Mouse (Mus musculus) adrenal gland, postnatal 36 days (tissue): ENCODE results near the gene Padi6. TPM values are rescaled to one million over a fixed set of nuclear protein-coding genes. Genes with fewer than 3 reads are reported as not detected.

Experiments used
- DNase-seq, 2 experiments: peaks; one replicate each; pipeline ENCODE4 v3.0.0; 2021; ENCODE audit warnings: mixed read lengths in 1 of 2
- total RNA-seq, 2 experiments: library from RNA; stranded (reverse); gene quantifications; 2 replicates each; pipeline ENCODE4 v1.2.3; 2021

The Padi6 gene
- total RNA-seq, 2 experiments from 2014 or later: not detected

DNA sequence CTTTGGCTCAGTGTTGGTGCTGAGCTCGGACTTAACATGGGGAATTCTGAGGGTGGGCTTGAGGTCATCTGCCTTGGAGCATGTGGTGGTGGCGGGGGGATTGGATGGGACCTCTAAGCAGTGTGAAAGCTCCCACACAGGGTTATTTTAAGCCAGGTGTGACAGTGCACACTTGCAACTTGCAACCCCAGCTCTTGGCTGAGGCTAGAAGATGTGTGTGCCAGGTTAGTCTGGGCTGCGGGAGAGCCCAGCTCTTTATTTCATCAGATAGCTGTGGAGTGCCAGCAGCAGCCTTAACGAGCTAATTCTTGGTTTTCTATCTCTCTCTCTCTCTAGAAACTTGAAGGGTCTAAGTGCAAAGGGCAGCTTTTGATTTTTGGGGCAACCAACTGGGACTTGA is 34.8 kb downstream of the Padi6 start:
- no peak for DNase-seq

- peak in 1 of 2 experiments; percentile 53 for DNase-seq
These were observed 38.3 kb downstream of the Padi6 start for GRCm38 (mm10) chr4:140704166-140704565.

DNA sequence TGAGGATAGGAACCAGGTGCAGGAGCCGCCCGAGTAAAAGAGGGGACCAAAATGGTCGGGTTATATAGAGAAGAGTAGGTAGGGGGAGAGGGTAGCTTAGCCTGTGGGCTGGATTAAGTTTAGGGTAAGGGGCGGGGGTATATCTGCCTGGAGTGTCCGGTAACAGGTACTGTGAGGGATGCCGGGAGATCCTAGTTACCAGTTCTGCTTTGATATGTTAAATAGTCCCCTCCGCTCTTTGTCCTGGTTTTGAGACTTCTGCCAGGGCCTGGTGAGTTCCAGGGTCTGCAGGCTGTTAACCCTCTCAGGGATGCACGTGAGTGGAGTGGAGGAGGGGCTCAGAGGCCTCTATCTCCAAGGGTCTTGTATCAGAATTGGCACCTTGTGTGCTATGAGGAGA is 38.8 kb downstream of the Padi6 start:
- no peak for DNase-seq

DNA sequence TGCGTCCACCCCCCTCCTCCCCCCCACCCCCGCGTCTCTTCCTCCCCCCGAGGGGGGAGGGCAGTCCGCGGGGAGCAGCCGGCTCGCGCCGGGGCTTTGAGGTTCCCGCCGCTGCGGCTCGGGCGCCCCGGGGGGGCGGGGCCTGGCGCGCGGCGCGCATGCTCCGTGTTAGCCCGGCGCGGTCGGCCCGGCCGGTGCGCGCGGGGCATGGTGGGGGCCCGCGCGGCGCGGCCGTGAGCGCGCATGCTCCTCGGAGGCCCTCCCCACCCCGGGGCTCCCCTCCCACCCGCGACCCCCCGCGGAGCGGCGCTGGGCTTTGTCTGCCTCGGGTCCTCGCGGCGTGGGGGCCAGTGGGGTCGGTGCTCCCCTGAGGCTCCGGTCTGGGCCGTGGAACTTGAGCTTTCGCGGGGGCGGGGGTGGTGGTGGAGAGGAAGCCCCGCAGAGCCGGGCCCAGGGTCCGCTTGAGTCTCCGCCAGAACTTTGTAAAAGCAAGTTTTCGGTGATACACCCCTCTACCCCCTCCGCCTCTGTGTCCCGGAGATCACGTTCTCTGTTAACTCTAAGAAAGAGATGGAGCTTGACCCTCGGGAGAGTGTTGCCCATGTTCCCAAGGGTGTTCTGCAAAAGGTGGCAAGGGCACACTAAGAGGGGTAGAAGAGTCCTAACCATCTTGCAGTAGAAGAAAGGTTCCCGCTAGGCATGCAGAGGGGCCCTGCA is 39.7 kb downstream of the Padi6 start:
- peak; percentile 92 to 97 for DNase-seq

- DNase-seq: peak; percentile 38 to 62
These were observed 40.5 kb downstream of the Padi6 start for GRCm38 (mm10) chr4:140701716-140702561.

GRCm38 (mm10) chr4:140701049-140701715 is 41.3 kb downstream of the Padi6 start:
- peak; percentile 82 to 91 for DNase-seq

- DNase-seq: no peak
These were observed 42.0 kb downstream of the Padi6 start, which contains the start of gene Rcc2 for GRCm38 (mm10) chr4:140700269-140701018. TSS of gene Rcc2 (plus strand) at chr4:140700541.

- peak; percentile 81 to 83 for DNase-seq
These were observed 42.9 kb downstream of the Padi6 start for GRCm38 (mm10) chr4:140699441-140700127.

DNA sequence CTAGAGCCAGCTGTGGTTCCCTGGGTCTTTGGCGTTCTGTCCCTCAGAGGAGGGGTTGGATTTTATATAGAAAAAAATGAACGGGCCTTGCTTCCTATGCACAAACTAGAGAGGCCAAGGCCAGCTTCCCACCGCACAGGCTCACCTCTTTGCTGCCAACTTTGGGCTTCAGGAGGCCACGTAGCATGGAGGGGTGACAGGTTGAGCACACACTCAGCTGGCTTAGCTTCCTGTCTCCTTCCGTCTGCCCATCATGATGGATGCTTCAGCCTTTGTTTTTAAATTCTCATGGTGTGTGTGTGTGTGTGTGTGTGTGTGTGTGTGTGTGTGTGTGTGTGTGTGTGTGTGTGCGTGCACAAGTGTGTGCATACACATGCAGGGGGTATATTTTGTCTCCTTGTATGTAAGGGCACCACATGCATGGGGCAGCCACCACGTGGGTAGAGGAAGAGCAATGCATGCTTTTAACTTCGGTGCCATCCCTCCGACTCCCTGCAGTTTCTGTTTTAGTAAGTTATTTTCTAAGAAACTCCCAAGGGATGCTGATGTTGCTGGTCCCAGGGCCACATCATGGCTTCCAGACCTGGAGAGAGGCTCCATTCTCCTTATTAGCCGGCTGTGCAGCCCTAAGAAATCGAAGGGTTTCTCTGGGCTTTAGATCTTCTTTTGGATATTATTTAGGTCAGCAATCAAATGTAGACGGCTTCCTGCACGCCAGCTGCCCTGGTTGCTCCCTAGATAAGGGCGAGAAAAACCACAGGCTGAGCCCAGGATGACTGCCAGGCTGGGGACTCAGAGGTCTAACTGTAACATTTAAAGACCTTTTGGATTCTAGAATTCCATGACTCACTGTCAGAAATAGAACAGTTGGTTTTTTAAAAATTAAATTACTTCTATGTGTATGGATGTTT is 46.5 kb downstream of the Padi6 start:
- peak in 1 of 2 experiments; percentile 30 for DNase-seq

GRCm38 (mm10) chr4:140695146-140695545 is 47.3 kb downstream of the Padi6 start:
- no peak for DNase-seq

- DNase-seq: no peak
These were observed 47.8 kb downstream of the Padi6 start for GRCm38 (mm10) chr4:140694551-140695060.

GRCm38 (mm10) chr4:140693513-140693912 is 48.9 kb downstream of the Padi6 start:
- no peak for DNase-seq

GRCm38 (mm10) chr4:140691481-140691880 is 51.0 kb downstream of the Padi6 start:
- DNase-seq: no peak

GRCm38 (mm10) chr4:140689873-140690655 is 52.4 kb downstream of the Padi6 start:
- no peak for DNase-seq

DNA sequence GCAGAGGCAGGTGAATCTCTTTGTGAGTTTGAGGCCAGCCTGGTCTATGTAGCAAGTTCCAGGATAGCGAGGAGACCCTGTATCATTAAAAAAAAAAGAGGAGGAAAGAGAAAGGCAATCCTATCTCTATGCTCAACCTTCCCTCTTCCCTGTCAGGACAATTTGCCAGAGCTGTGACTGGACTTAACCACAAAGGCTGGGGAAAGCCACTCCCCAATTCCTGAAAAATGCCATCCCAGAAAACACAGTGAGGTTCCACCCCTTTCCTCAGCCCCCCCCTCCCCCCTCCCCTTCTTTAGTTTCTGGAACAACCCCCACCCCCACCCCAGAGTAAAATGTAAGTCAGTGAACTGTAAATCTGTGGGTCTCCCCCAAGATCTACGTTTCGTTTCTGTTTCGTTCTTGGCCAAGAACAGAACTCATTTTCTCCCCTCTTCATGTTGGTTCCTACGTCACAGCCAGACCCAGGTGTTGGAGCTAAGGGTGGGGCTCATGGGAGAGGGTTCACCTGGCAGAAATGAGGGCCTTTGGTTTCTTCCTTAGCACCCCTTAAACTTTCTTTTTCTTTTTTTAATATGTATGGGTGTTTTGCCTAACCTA is 53.5 kb downstream of the Padi6 start:
- DNase-seq: no peak

GRCm38 (mm10) chr4:140688044-140688825 is 54.2 kb downstream of the Padi6 start:
- DNase-seq: no peak

DNA sequence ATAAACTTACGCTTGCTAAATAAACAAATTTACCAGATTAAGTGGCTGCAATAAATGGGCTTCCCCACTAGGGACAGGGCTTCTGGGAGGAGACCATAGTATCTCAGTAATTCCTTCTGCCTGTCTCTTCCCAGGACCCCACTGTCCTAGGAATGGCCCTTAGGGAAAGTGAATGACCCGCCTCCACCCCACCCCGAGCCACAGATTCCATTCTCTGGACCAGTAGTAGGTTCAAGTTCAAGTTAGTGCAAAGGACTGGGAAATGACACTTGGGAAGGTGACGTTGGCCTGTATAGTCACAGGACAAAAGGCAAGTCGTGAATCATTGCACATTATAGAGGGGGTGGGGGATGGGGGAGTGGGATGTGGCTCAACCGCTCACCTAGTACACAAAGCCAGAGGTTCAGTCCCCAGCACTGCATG is 57.6 kb downstream of the Padi6 start:
- DNase-seq: no peak
